Mouse (Mus musculus) limb, embryonic 10.5 days (tissue): ENCODE results near the gene Lasp1. TPM values are rescaled to one million over a fixed set of nuclear protein-coding genes. Genes with fewer than 3 reads are reported as not detected.

Source experiments
- DNase-seq: peaks from one replicate; pipeline ENCODE4 v3.0.0-alpha.2; 2017; ENCODE audit warnings: low spot score
- H3K27ac ChIP-seq: fragments of 300-500 bp; sonication (generic); 2 replicates; pipeline ENCODE4 v1.5.1; 2016; ENCODE audit warnings: mild to moderate bottlenecking
- H3K27me3 ChIP-seq: fragments of 300-500 bp; sonication (generic); 2 replicates; pipeline ENCODE4 v1.6.1; 2016; ENCODE audit warnings: low read depth, mild to moderate bottlenecking; ENCODE audit not compliant: poor library complexity, severe bottlenecking
- H3K36me3 ChIP-seq: fragments of 300-500 bp; sonication (generic); 2 replicates; pipeline ENCODE4 v1.6.1; 2016; ENCODE audit warnings: mild to moderate bottlenecking, moderate library complexity
- H3K4me1 ChIP-seq: fragments of 300-500 bp; sonication (generic); 2 replicates; pipeline ENCODE4 v1.6.1; 2016
- H3K4me3 ChIP-seq: fragments of 300-500 bp; sonication (generic); 2 replicates; pipeline ENCODE4 v1.5.1; 2016; ENCODE audit warnings: mild to moderate bottlenecking, moderate library complexity
- H3K9me3 ChIP-seq: fragments of 300-500 bp; sonication (generic); replicated peaks from 2 replicates; pipeline ENCODE4 v1.6.1; 2016; ENCODE audit warnings: mild to moderate bottlenecking
- WGBS: fragments of 180-500 bp; shearing (Covaris S2); methylation state at CpG from one replicate; pipeline ENCODE4 v1.1.7; 2016; 5-methylcytosine and 5-hydroxymethylcytosine counted together
- polyA plus RNA-seq: library from polyadenylated mRNA; unstranded; fragments of >200 nt; fragmentation: Nextera tagmentation; extraction: Ambion mirVana; gene quantifications from 2 replicates; pipeline ENCODE4 v1.2.1, GENCODE M21; 2016

The Lasp1 gene
- polyA plus RNA-seq, result 90.0 and 110 TPM in 2 replicates

- Histone ChIP-seq H3K27ac (peak within 1 kb of the TSS; percentile 93), H3K36me3 (peaks cover 6% of the 10 kb centered on the region; the same call in 1 of the 2 replicates), H3K4me3 (peak within 1 kb of the TSS; percentile 74), H3K27me3 (no peaks in the 10 kb centered on the region), H3K9me3 (no peaks in the 10 kb centered on the region), H3K4me1 (peaks cover 41% of the 10 kb centered on the region)
- peak; percentile 95 for DNase-seq
- WGBS, result under 1% methylated on average over 11 of the region's 11 CpGs
Observed at GRCm38 (mm10) chr11:97798782-97799145, at the start of gene Lasp1. Gene Lasp1 (plus strand): TSS chr11:97799000.

- H3K9me3 ChIP-seq, result 0 out of 2 replicates have a peak, but pooled peaks cover 3% of the 10 kb centered on the region
- 96% methylated on average over 8 of the region's 8 CpGs for WGBS
- no peak overlapping the region for H3K4me3 ChIP-seq
- H3K36me3 ChIP-seq, result peaks cover 96% of the 10 kb centered on the region
- H3K27me3 ChIP-seq, result no peaks in the 10 kb centered on the region
- no peaks in the 10 kb centered on the region for H3K4me1 ChIP-seq
- no peak for DNase-seq
- H3K27ac ChIP-seq, result no peak overlapping the region
Observed at GRCm38 (mm10) chr11:97753277-97753676, 45.5 kb upstream of the Lasp1 start.

- WGBS, result 95% methylated on average over 1 of the region's 1 CpGs
- Histone ChIP-seq H3K27me3 (no peaks in the 10 kb centered on the region), H3K36me3 (peaks cover 98% of the 10 kb centered on the region), H3K9me3 (no peaks in the 10 kb centered on the region), H3K27ac (no peak overlapping the region), H3K4me1 (no peaks in the 10 kb centered on the region), H3K4me3 (no peak overlapping the region)
- no peak for DNase-seq
Observed at GRCm38 (mm10) chr11:97758125-97758524, 40.7 kb upstream of the Lasp1 start.

GRCm38 (mm10) chr11:97758942-97759341 is 39.9 kb upstream of the Lasp1 start:
- 88% methylated on average over 6 of the region's 6 CpGs for WGBS
- Histone ChIP-seq H3K27me3 (no peaks in the 10 kb centered on the region), H3K4me1 (no peaks in the 10 kb centered on the region), H3K4me3 (no peak overlapping the region), H3K27ac (no peak overlapping the region), H3K36me3 (peaks cover 97% of the 10 kb centered on the region), H3K9me3 (no peaks in the 10 kb centered on the region)
- no peak for DNase-seq

- Histone ChIP-seq H3K27me3 (no peaks in the 10 kb centered on the region), H3K9me3 (no peaks in the 10 kb centered on the region), H3K27ac (no peak overlapping the region), H3K4me3 (no peak overlapping the region), H3K36me3 (peaks cover 81% of the 10 kb centered on the region), H3K4me1 (peaks cover 16% of the 10 kb centered on the region)
- no peak for DNase-seq
Observed at GRCm38 (mm10) chr11:97761638-97762037, 37.2 kb upstream of the Lasp1 start.

GRCm38 (mm10) chr11:97766154-97766881 is 32.5 kb upstream of the Lasp1 start, which contains the start of gene Cwc25:
Gene Cwc25 (minus strand): TSS chr11:97766556.
- H3K27me3 ChIP-seq, result no peaks in the 10 kb centered on the region
- peak; percentile 96 for DNase-seq
- no peaks in the 10 kb centered on the region for H3K9me3 ChIP-seq
- peaks cover 34% of the 10 kb centered on the region for H3K36me3 ChIP-seq
- H3K4me3 ChIP-seq, result peak within 1 kb of the TSS; percentile 98
- peaks cover 16% of the 10 kb centered on the region for H3K4me1 ChIP-seq
- under 1% methylated on average over 38 of the region's 38 CpGs for WGBS
- peak within 1 kb of the TSS; percentile 86 for H3K27ac ChIP-seq

- WGBS, result 40% methylated on average over 2 of the region's 2 CpGs
- Histone ChIP-seq H3K36me3 (peaks cover 1% of the 10 kb centered on the region; the same call in 1 of the 2 replicates), H3K27ac (no peak overlapping the region), H3K9me3 (no peaks in the 10 kb centered on the region), H3K4me3 (no peak overlapping the region), H3K27me3 (no peaks in the 10 kb centered on the region), H3K4me1 (peaks cover 12% of the 10 kb centered on the region)
- DNase-seq, result no peak
Observed at GRCm38 (mm10) chr11:97769704-97770103, 29.1 kb upstream of the Lasp1 start.

GRCm38 (mm10) chr11:97771410-97771809 is 27.4 kb upstream of the Lasp1 start:
- WGBS, result 85% methylated on average over 14 of the region's 14 CpGs
- no peak overlapping the region for H3K4me3 ChIP-seq
- no peak overlapping the region for H3K27ac ChIP-seq
- H3K27me3 ChIP-seq, result no peaks in the 10 kb centered on the region
- H3K4me1 ChIP-seq, result no peaks in the 10 kb centered on the region
- H3K9me3 ChIP-seq, result no peaks in the 10 kb centered on the region
- peaks cover 17% of the 10 kb centered on the region for H3K36me3 ChIP-seq
- no peak for DNase-seq

GRCm38 (mm10) chr11:97775186-97775585 is 23.6 kb upstream of the Lasp1 start:
- 81% methylated on average over 13 of the region's 13 CpGs for WGBS
- H3K27me3 ChIP-seq, result no peaks in the 10 kb centered on the region
- H3K4me1 ChIP-seq, result peaks cover 4% of the 10 kb centered on the region
- H3K9me3 ChIP-seq, result no peaks in the 10 kb centered on the region
- H3K27ac ChIP-seq, result no peak overlapping the region
- H3K4me3 ChIP-seq, result no peak overlapping the region
- peaks cover 54% of the 10 kb centered on the region for H3K36me3 ChIP-seq
- DNase-seq, result no peak

- H3K36me3 ChIP-seq, result peaks cover 62% of the 10 kb centered on the region
- H3K27me3 ChIP-seq, result no peaks in the 10 kb centered on the region
- H3K4me3 ChIP-seq, result no peak within 1 kb of the TSS
- no peak within 1 kb of the TSS for H3K27ac ChIP-seq
- no peaks in the 10 kb centered on the region for H3K9me3 ChIP-seq
- H3K4me1 ChIP-seq, result peaks cover 12% of the 10 kb centered on the region
- WGBS, result 57% methylated on average over 17 of the region's 17 CpGs
- DNase-seq, result no peak
Observed at GRCm38 (mm10) chr11:97775808-97776496, 22.8 kb upstream of the Lasp1 start, which contains the start of gene 1700001P01Rik. Gene 1700001P01Rik (minus strand): TSS chr11:97775918.

GRCm38 (mm10) chr11:97776497-97777128 is 22.2 kb upstream of the Lasp1 start:
- H3K4me1 ChIP-seq, result peaks cover 14% of the 10 kb centered on the region
- 60% methylated on average over 5 of the region's 5 CpGs for WGBS
- H3K27me3 ChIP-seq, result no peaks in the 10 kb centered on the region
- H3K4me3 ChIP-seq, result no peak overlapping the region
- peaks cover 67% of the 10 kb centered on the region for H3K36me3 ChIP-seq
- no peaks in the 10 kb centered on the region for H3K9me3 ChIP-seq
- DNase-seq, result no peak
- H3K27ac ChIP-seq, result no peak overlapping the region

- Histone ChIP-seq H3K27me3 (no peaks in the 10 kb centered on the region), H3K4me3 (no peak overlapping the region), H3K27ac (no peak overlapping the region), H3K36me3 (peaks cover 67% of the 10 kb centered on the region), H3K4me1 (peaks cover 14% of the 10 kb centered on the region), H3K9me3 (no peaks in the 10 kb centered on the region)
- WGBS, result 35% methylated on average over 2 of the region's 2 CpGs
- DNase-seq, result peak; percentile 47
Observed at GRCm38 (mm10) chr11:97777129-97777529, 21.7 kb upstream of the Lasp1 start.

- no peak for DNase-seq
- no peaks in the 10 kb centered on the region for H3K9me3 ChIP-seq
- H3K4me1 ChIP-seq, result peaks cover 14% of the 10 kb centered on the region
- H3K4me3 ChIP-seq, result no peak overlapping the region
- no peaks in the 10 kb centered on the region for H3K27me3 ChIP-seq
- H3K27ac ChIP-seq, result no peak overlapping the region
- WGBS, result 93% methylated on average over 1 of the region's 1 CpGs
- H3K36me3 ChIP-seq, result peaks cover 67% of the 10 kb centered on the region
Observed at GRCm38 (mm10) chr11:97778918-97779317, 19.9 kb upstream of the Lasp1 start.
